Mouse (Mus musculus) fat pad, adult 2 months (tissue): ENCODE data around the gene Slc13a1.
"Not testable (repeated sequence)": the region's sequence is repeated elsewhere in the genome, so short reads cannot be mapped to it uniquely, and the experiment has no call there.

Experiments
- DNase-seq: peaks from one replicate; pipeline ENCODE4 v3.0.0-alpha.2; 2011; ENCODE audit warnings: low read depth, low spot score; ENCODE audit errors: extremely low read depth

Slc13a1 gene

GRCm38 (mm10) chr6:24167734-24168327 is at the start of gene Slc13a1:
Gene Slc13a1 (minus strand): TSS chr6:24168092.
- DNase-seq = no peak

GRCm38 (mm10) chr6:24207866-24208265 is 40.0 kb upstream of the Slc13a1 start:
- peak; percentile 4 for DNase-seq

GRCm38 (mm10) chr6:24202226-24202625 is 34.3 kb upstream of the Slc13a1 start:
- no peak for DNase-seq

- no peak for DNase-seq
These were observed 33.0 kb upstream of the Slc13a1 start for GRCm38 (mm10) chr6:24200644-24201484.

GRCm38 (mm10) chr6:24197501-24198195 is 29.8 kb upstream of the Slc13a1 start:
- not testable (repeated sequence) for DNase-seq

- not testable (repeated sequence) for DNase-seq
These were observed 28.5 kb upstream of the Slc13a1 start for GRCm38 (mm10) chr6:24196406-24196805.

GRCm38 (mm10) chr6:24183439-24183838 is 15.5 kb upstream of the Slc13a1 start:
- no peak for DNase-seq

- no peak for DNase-seq
These were observed 7.5 kb upstream of the Slc13a1 start for GRCm38 (mm10) chr6:24175393-24175792.

- DNase-seq = no peak
These were observed 6.1 kb upstream of the Slc13a1 start for GRCm38 (mm10) chr6:24173951-24174350.

GRCm38 (mm10) chr6:24172736-24173135 is 4.8 kb upstream of the Slc13a1 start:
- no peak for DNase-seq

- DNase-seq = no peak
These were observed 1.1 kb downstream of the Slc13a1 start for GRCm38 (mm10) chr6:24166772-24167171.

- no peak for DNase-seq
These were observed 2.6 kb downstream of the Slc13a1 start for GRCm38 (mm10) chr6:24165249-24165648.

- DNase-seq = no peak
These were observed 8.1 kb downstream of the Slc13a1 start for GRCm38 (mm10) chr6:24159795-24160194.

GRCm38 (mm10) chr6:24154901-24155300 is 13.0 kb downstream of the Slc13a1 start:
- no peak for DNase-seq

GRCm38 (mm10) chr6:24132951-24133350 is 34.9 kb downstream of the Slc13a1 start:
- no peak for DNase-seq

GRCm38 (mm10) chr6:24122632-24123031 is 45.3 kb downstream of the Slc13a1 start:
- DNase-seq = no peak

- no peak for DNase-seq
These were observed 56.3 kb downstream of the Slc13a1 start for GRCm38 (mm10) chr6:24111614-24112013.

GRCm38 (mm10) chr6:24108471-24108870 is 59.4 kb downstream of the Slc13a1 start:
- DNase-seq = no peak

GRCm38 (mm10) chr6:24106157-24106556 is 61.7 kb downstream of the Slc13a1 start:
- DNase-seq = no peak

GRCm38 (mm10) chr6:24105681-24106080 is 62.2 kb downstream of the Slc13a1 start:
- DNase-seq = no peak

GRCm38 (mm10) chr6:24101281-24101680 is 66.6 kb downstream of the Slc13a1 start:
- no peak for DNase-seq

- DNase-seq = no peak
These were observed 67.2 kb downstream of the Slc13a1 start for GRCm38 (mm10) chr6:24100705-24101104.
